Mouse (Mus musculus): Measurements from ENCODE around the gene Taf5l. TPM values are rescaled to one million over a fixed set of nuclear protein-coding genes. Genes with fewer than 3 reads are reported as not detected.

The Taf5l gene
- total and polyA plus RNA-seq, 3 experiments: 24.3 to 36.9 (median 35.0) TPM

DNA sequence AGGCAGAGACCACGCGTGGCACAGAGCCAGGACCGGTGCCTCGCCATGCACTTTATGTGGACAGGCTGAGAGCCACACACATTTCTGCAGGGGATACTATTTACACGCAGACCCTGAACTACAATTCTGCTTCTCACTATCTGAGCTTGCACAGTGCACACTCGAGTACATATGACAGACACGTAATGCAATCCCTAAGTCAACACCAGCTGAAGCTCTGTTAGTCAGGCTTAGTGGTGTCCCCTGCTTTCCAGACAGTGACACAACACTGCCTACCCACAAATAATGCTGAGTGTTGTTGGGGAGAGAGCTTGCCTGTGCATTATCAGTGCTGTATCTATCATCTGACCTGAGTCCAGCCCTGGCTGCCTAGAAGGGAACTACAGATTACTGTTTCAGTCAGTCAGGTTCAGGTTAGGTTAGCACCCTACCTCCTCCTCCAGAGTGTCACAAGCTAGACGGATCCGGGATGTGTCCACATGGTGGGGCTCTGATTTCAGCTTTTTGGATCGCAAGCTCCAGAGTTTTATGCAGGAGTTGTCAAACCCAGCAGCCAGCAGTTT is 18.6 kb downstream of the Taf5l start:
- TF ChIP-seq CTCF (IDR thresholded peaks at IDR 0.05; ENCODE audit: low read depth, low read length): no peak
- TF ChIP-seq TAL1 (conservative IDR thresholded peaks at IDR 0.05; ENCODE audit: low read depth, low read length): no peak
- TF ChIP-seq GATA1 (IDR thresholded peaks at IDR 0.05; ENCODE audit: borderline replicate concordance, low read length): no peak
- no peak for TF ChIP-seq GATA2 (IDR thresholded peaks at IDR 0.05; ENCODE audit: borderline replicate concordance, low read depth, low read length)
- TF ChIP-seq POLR2AphosphoS5 (IDR thresholded peaks at IDR 0.05; ENCODE audit: insufficient replicate concordance, low read depth, low read length): no peak
- H3K36me3 ChIP-seq (replicated peaks): peaks cover 99% of the 10 kb centered on the region
- ATAC-seq (ENCODE audit: extremely low read depth, insufficient number of reproducible peaks, low FRiP score, poor library complexity, severe bottlenecking): no peak

DNA sequence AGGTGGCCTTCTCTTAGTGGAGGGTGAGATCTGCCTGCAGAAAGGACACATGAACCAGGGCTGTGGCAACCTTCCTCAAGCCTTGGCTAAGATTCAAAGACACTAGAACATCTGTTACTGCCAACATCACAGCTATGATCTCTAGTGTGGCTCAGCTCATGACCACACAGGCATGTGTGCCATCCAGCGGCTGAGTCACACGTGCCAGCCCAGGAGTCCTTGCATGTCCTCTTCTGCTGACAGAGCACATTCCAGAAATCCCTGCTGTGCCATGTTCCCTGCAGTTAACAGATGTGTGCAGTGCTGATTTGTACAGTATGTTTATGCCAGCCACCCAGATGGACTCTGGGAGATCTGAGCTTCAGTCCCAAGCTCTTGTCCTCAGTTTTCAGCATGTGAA is 21.6 kb downstream of the Taf5l start:
- Histone ChIP-seq H3K4me1 (ENCODE audit: insufficient read depth, low read depth, low read length) (peaks cover 32% of the 10 kb centered on the region), H3K36me3 (replicated peaks) (peaks cover 95% of the 10 kb centered on the region), H3K27me3 (ENCODE audit: insufficient read depth, low read length) (no peaks in the 10 kb centered on the region), H3K4me3 (ENCODE audit: low read depth, low read length) (no peak overlapping the region), H3K9me3 (replicated peaks) (no peaks in the 10 kb centered on the region)
- DNase-seq (ENCODE audit: low spot score) (no peak), ATAC-seq (ENCODE audit: extremely low read depth, insufficient number of reproducible peaks, low FRiP score, poor library complexity, severe bottlenecking) (no peak; the same call in 1 of the 2 replicates)
- no peak for TF ChIP-seq POLR2AphosphoS5 (IDR thresholded peaks at IDR 0.05; ENCODE audit: insufficient replicate concordance, low read depth, low read length)
- TF ChIP-seq GATA1 (IDR thresholded peaks at IDR 0.05; ENCODE audit: borderline replicate concordance, low read length): no peak
- no peak for TF ChIP-seq GATA2 (IDR thresholded peaks at IDR 0.05; ENCODE audit: borderline replicate concordance, low read depth, low read length)
- TF ChIP-seq TAL1 (conservative IDR thresholded peaks at IDR 0.05; ENCODE audit: low read depth, low read length): no peak
- TF ChIP-seq CTCF (IDR thresholded peaks at IDR 0.05; ENCODE audit: low read depth, low read length): no peak

More for the DNA sequence above, 18.6 kb downstream of the Taf5l start:
- H3K27me3 ChIP-seq (ENCODE audit: insufficient read depth, low read length): no peaks in the 10 kb centered on the region
- H3K4me1 ChIP-seq (ENCODE audit: insufficient read depth, low read depth, low read length): peaks cover 27% of the 10 kb centered on the region
- H3K4me3 ChIP-seq (ENCODE audit: low read depth, low read length): no peak overlapping the region
- H3K9me3 ChIP-seq (replicated peaks): no peaks in the 10 kb centered on the region
- no peak for DNase-seq (ENCODE audit: low spot score)

DNA sequence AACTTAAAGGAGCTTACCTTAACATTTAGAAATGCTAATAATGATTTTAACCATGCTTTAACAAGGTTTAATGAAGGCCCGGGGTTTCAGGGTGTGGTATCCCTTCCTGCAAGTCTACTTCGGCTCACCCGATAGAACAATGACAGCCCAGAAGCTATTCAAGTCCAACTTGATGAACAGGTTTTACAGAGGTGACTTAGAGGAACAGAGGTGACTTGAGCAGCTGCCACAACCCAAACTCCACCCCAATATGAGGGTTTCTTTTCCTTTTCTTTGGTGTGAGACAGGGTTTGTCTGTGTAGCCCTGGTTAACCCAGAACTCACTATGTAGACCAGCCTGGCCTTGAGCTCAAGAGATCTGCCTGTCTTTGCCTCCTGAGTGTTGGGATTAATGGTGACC is 27.2 kb downstream of the Taf5l start:
- H3K36me3 ChIP-seq (replicated peaks): peaks cover 61% of the 10 kb centered on the region
- TF ChIP-seq CTCF (IDR thresholded peaks at IDR 0.05; ENCODE audit: low read depth, low read length) (no peak), GATA1 (IDR thresholded peaks at IDR 0.05; ENCODE audit: borderline replicate concordance, low read length) (no peak), POLR2AphosphoS5 (IDR thresholded peaks at IDR 0.05; ENCODE audit: insufficient replicate concordance, low read depth, low read length) (no peak), GATA2 (IDR thresholded peaks at IDR 0.05; ENCODE audit: borderline replicate concordance, low read depth, low read length) (no peak)
- peaks cover 47% of the 10 kb centered on the region for H3K4me1 ChIP-seq (ENCODE audit: insufficient read depth, low read depth, low read length)

DNA sequence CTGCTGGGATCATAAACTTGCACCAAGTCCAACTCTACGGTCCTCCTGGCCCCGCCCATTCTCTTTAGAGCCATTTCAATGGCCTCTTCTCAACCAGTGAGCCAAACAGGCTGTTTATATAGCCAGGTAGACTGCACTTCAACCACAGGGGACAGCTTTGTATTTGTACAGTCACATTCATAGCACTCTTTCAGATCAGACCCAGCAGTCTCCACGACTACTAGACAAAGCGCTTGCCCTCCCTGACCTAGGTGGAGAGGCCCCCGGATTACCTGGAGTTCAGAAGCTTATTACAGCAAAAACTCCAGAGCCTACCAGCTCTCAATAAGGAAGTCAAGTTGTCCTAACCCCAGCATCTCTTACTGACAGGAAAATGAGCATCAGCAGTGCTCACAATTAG is 27.6 kb downstream of the Taf5l start:
- TF ChIP-seq CTCF (IDR thresholded peaks at IDR 0.05; ENCODE audit: low read depth, low read length) (no peak), GATA1 (IDR thresholded peaks at IDR 0.05; ENCODE audit: borderline replicate concordance, low read length) (no peak), TAL1 (conservative IDR thresholded peaks at IDR 0.05; ENCODE audit: low read depth, low read length) (no peak), POLR2AphosphoS5 (IDR thresholded peaks at IDR 0.05; ENCODE audit: insufficient replicate concordance, low read depth, low read length) (no peak), GATA2 (IDR thresholded peaks at IDR 0.05; ENCODE audit: borderline replicate concordance, low read depth, low read length) (no peak)
- Histone ChIP-seq H3K9me3 (replicated peaks) (no peaks in the 10 kb centered on the region), H3K36me3 (replicated peaks) (peaks cover 57% of the 10 kb centered on the region), H3K4me1 (ENCODE audit: insufficient read depth, low read depth, low read length) (peaks cover 49% of the 10 kb centered on the region), H3K27me3 (ENCODE audit: insufficient read depth, low read length) (no peaks in the 10 kb centered on the region), H3K4me3 (ENCODE audit: low read depth, low read length) (no peak overlapping the region)
- DNase-seq (ENCODE audit: low spot score) (no peak), ATAC-seq (ENCODE audit: extremely low read depth, insufficient number of reproducible peaks, low FRiP score, poor library complexity, severe bottlenecking) (no peak)

More for the DNA sequence above, 27.2 kb downstream of the Taf5l start:
- Histone ChIP-seq H3K9me3 (replicated peaks) (no peaks in the 10 kb centered on the region), H3K27me3 (ENCODE audit: insufficient read depth, low read length) (no peaks in the 10 kb centered on the region), H3K4me3 (ENCODE audit: low read depth, low read length) (no peak overlapping the region)
- ATAC-seq (ENCODE audit: extremely low read depth, insufficient number of reproducible peaks, low FRiP score, poor library complexity, severe bottlenecking): no peak
- no peak for DNase-seq (ENCODE audit: low spot score)

GRCm38 (mm10) chr8:123992587-123992986 is 28.6 kb downstream of the Taf5l start:
- H3K4me3 ChIP-seq (ENCODE audit: low read depth, low read length): no peak overlapping the region
- no peak for ATAC-seq (ENCODE audit: extremely low read depth, insufficient number of reproducible peaks, low FRiP score, poor library complexity, severe bottlenecking)
- H3K4me1 ChIP-seq (ENCODE audit: insufficient read depth, low read depth, low read length): peaks cover 55% of the 10 kb centered on the region
- TF ChIP-seq TAL1 (conservative IDR thresholded peaks at IDR 0.05; ENCODE audit: low read depth, low read length): no peak
- no peak for TF ChIP-seq CTCF (IDR thresholded peaks at IDR 0.05; ENCODE audit: low read depth, low read length)
- TF ChIP-seq POLR2AphosphoS5 (IDR thresholded peaks at IDR 0.05; ENCODE audit: insufficient replicate concordance, low read depth, low read length): no peak
- no peak for TF ChIP-seq GATA1 (IDR thresholded peaks at IDR 0.05; ENCODE audit: borderline replicate concordance, low read length)
- TF ChIP-seq GATA2 (IDR thresholded peaks at IDR 0.05; ENCODE audit: borderline replicate concordance, low read depth, low read length): no peak
- no peak for DNase-seq (ENCODE audit: low spot score)
- H3K27me3 ChIP-seq (ENCODE audit: insufficient read depth, low read length): no peaks in the 10 kb centered on the region
- H3K36me3 ChIP-seq (replicated peaks): peaks cover 48% of the 10 kb centered on the region
- no peaks in the 10 kb centered on the region for H3K9me3 ChIP-seq (replicated peaks)

GRCm38 (mm10) chr8:123990277-123991049 is 30.7 kb downstream of the Taf5l start:
- peaks cover 75% of the 10 kb centered on the region for H3K4me1 ChIP-seq (ENCODE audit: insufficient read depth, low read depth, low read length)
- H3K4me3 ChIP-seq (ENCODE audit: low read depth, low read length): peak overlapping the region; percentile 37; the same call in 1 of the 2 replicates
- H3K27me3 ChIP-seq (ENCODE audit: insufficient read depth, low read length): no peaks in the 10 kb centered on the region
- TF ChIP-seq TAL1 (conservative IDR thresholded peaks at IDR 0.05; ENCODE audit: low read depth, low read length): peak; percentile 87
- peak; percentile 87; the same call in 1 of the 2 replicates for TF ChIP-seq GATA2 (IDR thresholded peaks at IDR 0.05; ENCODE audit: borderline replicate concordance, low read depth, low read length)
- TF ChIP-seq GATA1 (IDR thresholded peaks at IDR 0.05; ENCODE audit: borderline replicate concordance, low read length): no peak
- DNase-seq (ENCODE audit: low spot score) (peak; percentile 73), ATAC-seq (ENCODE audit: extremely low read depth, insufficient number of reproducible peaks, low FRiP score, poor library complexity, severe bottlenecking) (peak; percentile 79)
- H3K9me3 ChIP-seq (replicated peaks): no peaks in the 10 kb centered on the region
- H3K36me3 ChIP-seq (replicated peaks): peaks cover 40% of the 10 kb centered on the region
